Mouse (Mus musculus) intestine, embryonic 16.5 days (tissue): ENCODE data around the gene Dpf3. TPM values are rescaled to one million over a fixed set of nuclear protein-coding genes. Genes with fewer than 3 reads are reported as not detected.
A peak's percentile ranks its signal among the peaks of the same experiment; 100 is the strongest.

Source experiments
- ATAC-seq: fragments of 200-750 bp; cut with Nextera tagmentation; 2 replicates; pipeline ENCODE4 v1.8.0; 2017; ENCODE audit warnings: moderate TSS enrichment, moderate library complexity
- H3K27ac ChIP-seq: fragments of 300-500 bp; sonication (generic); 2 replicates; pipeline ENCODE4 v1.5.1; 2014; ENCODE audit warnings: mild to moderate bottlenecking, low read length
- H3K27me3 ChIP-seq: fragments of 300-500 bp; sonication (generic); replicated peaks from 2 replicates; pipeline ENCODE4 v1.6.1; 2014; ENCODE audit warnings: low read length, control low read depth, mixed read lengths; ENCODE audit not compliant: control insufficient read depth, insufficient read depth
- H3K36me3 ChIP-seq: fragments of 300-500 bp; sonication (generic); 2 replicates; pipeline ENCODE4 v1.6.1; 2014; ENCODE audit warnings: low read length, control low read depth; ENCODE audit not compliant: control insufficient read depth, insufficient read depth
- H3K4me1 ChIP-seq: fragments of 300-500 bp; sonication (generic); 2 replicates; pipeline ENCODE4 v1.6.1; 2014; ENCODE audit warnings: low read length, control low read depth, mixed read lengths; ENCODE audit not compliant: control insufficient read depth, insufficient read depth
- H3K4me2 ChIP-seq: fragments of 300-500 bp; sonication (generic); 2 replicates; pipeline ENCODE4 v1.6.1; 2014; ENCODE audit warnings: low read depth, low read length, control low read depth
- H3K4me3 ChIP-seq: fragments of 300-500 bp; sonication (generic); 2 replicates; pipeline ENCODE4 v1.5.1; 2014; ENCODE audit warnings: mild to moderate bottlenecking, low read length
- H3K9ac ChIP-seq: fragments of 300-500 bp; sonication (generic); 2 replicates; pipeline ENCODE4 v1.6.1; 2014; ENCODE audit warnings: low read depth, low read length
- H3K9me3 ChIP-seq: fragments of 300-500 bp; sonication (generic); 2 replicates; pipeline ENCODE4 v1.6.1; 2016; ENCODE audit warnings: low read length, control low read depth; ENCODE audit not compliant: control insufficient read depth
- WGBS: fragments of 180-500 bp; shearing (Covaris S2); extraction: QIAGEN DNeasy Blood & Tissue Kit; methylation state at CpG from one replicate; pipeline ENCODE4 v1.1.7; 2014; 5-methylcytosine and 5-hydroxymethylcytosine counted together
- polyA plus RNA-seq: library from polyadenylated mRNA; unstranded; fragments of >200 nt; fragmentation: Nextera tagmentation; extraction: Ambion mirVana; gene quantifications from 2 replicates; pipeline ENCODE4 v1.2.1, GENCODE M21; 2015

Gene Dpf3
- 7.4 and 8.0 TPM in 2 replicates for polyA plus RNA-seq

GRCm38 (mm10) chr12:83487476-83487991 lies at the start of gene Dpf3:
TSS of gene Dpf3 (minus strand) at chr12:83487716.
- Histone ChIP-seq H3K4me3 (peak within 1 kb of the TSS; percentile 78), H3K4me2 (peak within 1 kb of the TSS; percentile 99), H3K9ac (peak within 1 kb of the TSS; percentile 73), H3K27ac (peak within 1 kb of the TSS; percentile 74), H3K9me3 (peaks cover 4% of the 10 kb centered on the region), H3K36me3 (no peaks in the 10 kb centered on the region; the same call in 1 of the 2 replicates), H3K27me3 (no peaks in the 10 kb centered on the region), H3K4me1 (peaks cover 14% of the 10 kb centered on the region)
- peak; percentile 98 for ATAC-seq
- under 1% methylated on average over 31 of the region's 31 CpGs for whole genome bisulfite sequencing

GRCm38 (mm10) chr12:83536039-83536438 lies 48.5 kb upstream of the Dpf3 start:
- Histone ChIP-seq H3K27ac (no peak overlapping the region), H3K4me2 (no peak overlapping the region), H3K27me3 (no peaks in the 10 kb centered on the region), H3K4me3 (no peak overlapping the region), H3K4me1 (0 out of 2 replicates have a peak, but pooled peaks cover 4% of the 10 kb centered on the region), H3K9me3 (no peaks in the 10 kb centered on the region), H3K36me3 (no peaks in the 10 kb centered on the region), H3K9ac (no peak overlapping the region)
- no peak for ATAC-seq
- WGBS, result 59% methylated on average over 9 of the region's 9 CpGs

- Histone ChIP-seq H3K27me3 (no peaks in the 10 kb centered on the region), H3K36me3 (no peaks in the 10 kb centered on the region), H3K27ac (no peak overlapping the region), H3K4me1 (0 out of 2 replicates have a peak, but pooled peaks cover 4% of the 10 kb centered on the region), H3K9ac (no peak overlapping the region), H3K4me3 (no peak overlapping the region), H3K4me2 (no peak overlapping the region), H3K9me3 (no peaks in the 10 kb centered on the region)
- 79% methylated on average over 11 of the region's 11 CpGs for WGBS
- ATAC-seq, result no peak
Measured at GRCm38 (mm10) chr12:83535428-83535827, 47.9 kb upstream of the Dpf3 start.

GRCm38 (mm10) chr12:83534190-83534589 lies 46.7 kb upstream of the Dpf3 start:
- no peak for ATAC-seq
- H3K27ac ChIP-seq, result no peak overlapping the region
- H3K4me3 ChIP-seq, result no peak overlapping the region
- 0 out of 2 replicates have a peak, but pooled peaks cover 4% of the 10 kb centered on the region for H3K4me1 ChIP-seq
- H3K27me3 ChIP-seq, result no peaks in the 10 kb centered on the region
- WGBS, result 71% methylated on average over 3 of the region's 3 CpGs
- H3K9me3 ChIP-seq, result no peaks in the 10 kb centered on the region
- no peak overlapping the region for H3K4me2 ChIP-seq
- no peaks in the 10 kb centered on the region for H3K36me3 ChIP-seq
- H3K9ac ChIP-seq, result no peak overlapping the region

GRCm38 (mm10) chr12:83532966-83533365 lies 45.5 kb upstream of the Dpf3 start:
- Histone ChIP-seq H3K4me2 (no peak overlapping the region), H3K36me3 (no peaks in the 10 kb centered on the region), H3K27me3 (no peaks in the 10 kb centered on the region), H3K4me3 (no peak overlapping the region), H3K9me3 (no peaks in the 10 kb centered on the region), H3K4me1 (peaks cover 7% of the 10 kb centered on the region; the same call in 1 of the 2 replicates), H3K27ac (no peak overlapping the region), H3K9ac (no peak overlapping the region)
- ATAC-seq, result no peak
- WGBS, result 90% methylated on average over 3 of the region's 3 CpGs

GRCm38 (mm10) chr12:83531992-83532391 lies 44.5 kb upstream of the Dpf3 start:
- ATAC-seq, result peak; percentile 46; the same call in 1 of the 2 replicates
- H3K36me3 ChIP-seq, result no peaks in the 10 kb centered on the region
- H3K27me3 ChIP-seq, result no peaks in the 10 kb centered on the region
- H3K9ac ChIP-seq, result no peak overlapping the region
- WGBS, result 74% methylated on average over 6 of the region's 6 CpGs
- H3K4me2 ChIP-seq, result no peak overlapping the region
- H3K4me3 ChIP-seq, result no peak overlapping the region
- peaks cover 10% of the 10 kb centered on the region; the same call in 1 of the 2 replicates for H3K4me1 ChIP-seq
- H3K27ac ChIP-seq, result no peak overlapping the region
- H3K9me3 ChIP-seq, result no peaks in the 10 kb centered on the region

GRCm38 (mm10) chr12:83528665-83529064 lies 41.1 kb upstream of the Dpf3 start:
- WGBS, result 86% methylated on average over 5 of the region's 5 CpGs
- H3K9ac ChIP-seq, result no peak overlapping the region
- H3K27ac ChIP-seq, result no peak overlapping the region
- no peaks in the 10 kb centered on the region for H3K36me3 ChIP-seq
- H3K27me3 ChIP-seq, result no peaks in the 10 kb centered on the region
- H3K4me3 ChIP-seq, result no peak overlapping the region
- no peak overlapping the region for H3K4me2 ChIP-seq
- no peak for ATAC-seq
- no peaks in the 10 kb centered on the region for H3K9me3 ChIP-seq
- H3K4me1 ChIP-seq, result peaks cover 16% of the 10 kb centered on the region

- no peak overlapping the region for H3K9ac ChIP-seq
- no peak overlapping the region for H3K4me3 ChIP-seq
- H3K36me3 ChIP-seq, result no peaks in the 10 kb centered on the region
- WGBS, result 70% methylated on average over 6 of the region's 6 CpGs
- H3K27me3 ChIP-seq, result no peaks in the 10 kb centered on the region
- no peak overlapping the region for H3K4me2 ChIP-seq
- ATAC-seq, result no peak
- no peak overlapping the region for H3K27ac ChIP-seq
- no peaks in the 10 kb centered on the region for H3K9me3 ChIP-seq
- H3K4me1 ChIP-seq, result peaks cover 16% of the 10 kb centered on the region
Measured at GRCm38 (mm10) chr12:83527816-83528215, 40.3 kb upstream of the Dpf3 start.

- Histone ChIP-seq H3K36me3 (no peaks in the 10 kb centered on the region), H3K27ac (no peak overlapping the region; the same call in 1 of the 2 replicates), H3K9me3 (no peaks in the 10 kb centered on the region), H3K27me3 (no peaks in the 10 kb centered on the region), H3K4me1 (peaks cover 17% of the 10 kb centered on the region), H3K4me2 (no peak overlapping the region), H3K9ac (no peak overlapping the region), H3K4me3 (no peak overlapping the region)
- ATAC-seq, result peak; percentile 72
- WGBS, result 63% methylated on average over 18 of the region's 18 CpGs
Measured at GRCm38 (mm10) chr12:83525822-83526544, 38.5 kb upstream of the Dpf3 start.
